Mouse (Mus musculus): Measurements from ENCODE around the gene Msh3.
"Not testable (repeated sequence)": the region's sequence is repeated elsewhere in the genome, so short reads cannot be mapped to it uniquely, and the experiment has no call there.

The Msh3 gene

DNA sequence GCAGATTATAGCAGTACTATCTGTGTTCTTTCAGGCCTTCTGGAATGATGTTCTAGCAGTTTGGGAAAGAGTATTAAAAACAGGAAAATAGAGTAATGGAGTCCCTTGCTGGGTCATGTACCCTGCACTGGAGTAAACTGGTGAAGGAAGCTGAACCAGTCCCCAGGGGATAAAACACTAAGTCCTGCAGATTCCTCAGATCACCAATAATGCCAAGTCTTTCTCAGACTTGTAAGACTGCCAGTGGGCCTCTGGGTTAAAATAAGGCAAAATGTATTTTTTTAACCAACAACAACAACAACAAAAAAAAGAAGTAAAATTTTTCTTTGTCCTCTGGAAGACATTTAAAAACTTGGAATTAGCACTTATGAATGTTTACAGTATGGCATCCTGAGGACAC lies 102.5 kb downstream of the Msh3 start:
- DNase-seq (ENCODE audit: low spot score in 2 of 2): no peak

DNA sequence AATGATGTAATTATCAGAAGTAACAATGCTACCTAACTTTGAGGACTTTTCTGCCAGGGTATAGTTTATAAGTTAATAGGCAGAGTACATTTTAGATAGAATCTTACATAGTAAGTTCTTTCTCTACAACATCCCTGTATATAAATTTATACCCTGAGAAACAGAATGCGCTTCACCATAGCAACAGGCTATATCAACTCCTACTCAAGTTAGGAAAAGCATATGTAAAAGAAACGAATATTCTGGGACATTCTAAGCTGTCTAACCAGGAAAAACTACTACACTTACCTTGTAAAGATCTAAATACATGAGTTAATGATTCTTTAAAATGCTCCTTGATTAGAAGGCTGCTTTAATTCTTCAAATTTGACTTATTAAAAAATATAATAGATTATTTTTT lies 107.2 kb downstream of the Msh3 start:
- DNase-seq (ENCODE audit: low spot score in 2 of 2): no peak

DNA sequence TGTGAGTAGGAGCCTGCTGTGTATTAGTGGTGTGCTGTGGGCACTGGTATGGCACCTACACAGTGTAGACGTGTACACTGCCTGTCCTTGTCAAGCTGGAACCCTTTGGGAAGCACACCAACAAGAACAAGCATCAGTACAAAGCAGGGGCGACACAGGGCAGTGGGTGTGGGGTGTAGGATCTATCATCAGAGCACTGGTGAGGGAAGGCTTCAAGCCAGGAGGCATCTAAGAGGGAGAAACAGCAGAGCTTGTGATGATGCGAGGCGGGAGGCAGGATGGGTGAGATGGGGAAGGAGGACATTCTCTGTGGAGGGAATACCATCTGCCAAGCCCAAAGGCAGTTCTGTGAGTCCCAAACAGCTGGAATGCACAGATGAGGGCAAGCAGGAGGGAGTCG lies 107.8 kb downstream of the Msh3 start:
- no peak for DNase-seq (ENCODE audit: low spot score in 2 of 2)

DNA sequence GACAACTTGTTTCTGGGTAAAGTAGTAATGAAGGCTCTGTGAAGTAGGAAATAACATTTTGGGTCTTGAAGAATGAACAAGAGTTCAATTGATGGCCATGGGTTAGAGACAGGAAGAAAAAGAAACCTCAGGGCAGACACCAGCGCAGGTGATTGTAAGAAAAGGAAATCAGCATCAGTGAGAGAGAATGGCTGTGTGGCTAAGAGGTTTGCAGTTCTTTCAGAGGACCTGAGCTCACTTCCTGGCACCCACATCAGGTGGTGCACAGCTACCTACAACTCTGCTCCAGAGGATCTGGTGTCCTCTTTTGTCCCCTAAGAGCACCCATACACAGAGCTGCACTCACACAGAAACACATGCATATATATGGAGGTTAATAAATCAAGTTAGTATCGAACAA lies 110.1 kb downstream of the Msh3 start:
- DNase-seq (ENCODE audit: low spot score in 2 of 2): no peak

DNA sequence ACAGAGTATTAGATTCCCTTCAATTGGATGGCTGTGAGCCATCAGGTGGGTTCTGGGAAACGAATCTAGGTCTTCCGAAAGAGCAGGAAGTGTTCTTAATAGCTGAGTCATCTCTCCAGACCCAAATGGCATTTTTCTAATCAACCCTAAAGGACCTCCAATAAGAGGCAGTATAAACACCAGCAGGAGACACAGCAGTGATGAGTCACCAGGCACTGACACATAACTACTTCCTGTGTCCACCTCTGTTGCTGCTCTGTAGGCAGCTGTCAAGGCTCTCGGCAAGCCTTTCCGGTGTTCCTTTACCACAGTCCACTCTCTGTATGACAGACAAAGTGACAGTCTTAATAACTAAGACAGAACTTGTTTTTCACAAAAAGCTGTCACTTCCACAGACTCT lies 113.4 kb downstream of the Msh3 start:
- no peak for DNase-seq (ENCODE audit: low spot score in 2 of 2)

DNA sequence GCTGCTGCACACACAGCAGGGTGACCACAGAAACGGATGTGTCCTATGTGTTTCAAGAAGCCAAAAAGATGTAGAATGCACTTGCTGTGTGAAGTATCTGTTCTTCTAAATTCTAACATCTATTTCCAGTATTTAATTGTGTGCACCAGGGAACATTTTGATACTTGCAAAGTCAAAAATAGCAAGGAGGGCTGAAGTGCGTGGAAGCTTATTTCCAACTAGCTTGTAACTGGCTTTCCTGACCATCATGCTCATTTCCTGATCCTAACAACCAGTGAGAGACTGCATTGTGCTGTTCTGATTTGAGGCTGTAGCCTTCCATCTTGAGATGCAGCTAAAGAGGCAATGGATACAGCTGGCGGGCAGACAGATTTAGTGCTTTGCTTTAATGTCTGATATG lies 116.9 kb downstream of the Msh3 start:
- DNase-seq (ENCODE audit: low spot score in 2 of 2): no peak

DNA sequence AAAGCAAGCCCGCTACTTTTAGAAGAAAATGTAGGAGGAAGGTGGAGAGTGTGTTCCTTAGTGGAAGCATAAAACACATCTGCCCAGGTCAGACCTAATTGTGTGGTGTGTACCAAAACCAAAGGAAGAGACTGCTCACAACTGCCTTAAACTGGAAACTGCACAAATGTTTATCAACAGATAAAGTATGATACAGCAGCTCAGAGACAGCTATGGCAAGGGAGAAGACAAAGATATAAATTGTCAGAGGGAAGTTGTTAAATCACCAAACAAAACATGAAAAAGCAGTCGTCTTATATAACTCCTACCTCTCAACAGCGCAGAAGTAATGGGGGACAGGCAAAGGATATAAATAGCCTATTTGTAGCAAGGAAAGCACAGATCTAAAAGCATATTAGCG lies 117.8 kb downstream of the Msh3 start:
- DNase-seq (ENCODE audit: low spot score in 2 of 2): no peak

DNA sequence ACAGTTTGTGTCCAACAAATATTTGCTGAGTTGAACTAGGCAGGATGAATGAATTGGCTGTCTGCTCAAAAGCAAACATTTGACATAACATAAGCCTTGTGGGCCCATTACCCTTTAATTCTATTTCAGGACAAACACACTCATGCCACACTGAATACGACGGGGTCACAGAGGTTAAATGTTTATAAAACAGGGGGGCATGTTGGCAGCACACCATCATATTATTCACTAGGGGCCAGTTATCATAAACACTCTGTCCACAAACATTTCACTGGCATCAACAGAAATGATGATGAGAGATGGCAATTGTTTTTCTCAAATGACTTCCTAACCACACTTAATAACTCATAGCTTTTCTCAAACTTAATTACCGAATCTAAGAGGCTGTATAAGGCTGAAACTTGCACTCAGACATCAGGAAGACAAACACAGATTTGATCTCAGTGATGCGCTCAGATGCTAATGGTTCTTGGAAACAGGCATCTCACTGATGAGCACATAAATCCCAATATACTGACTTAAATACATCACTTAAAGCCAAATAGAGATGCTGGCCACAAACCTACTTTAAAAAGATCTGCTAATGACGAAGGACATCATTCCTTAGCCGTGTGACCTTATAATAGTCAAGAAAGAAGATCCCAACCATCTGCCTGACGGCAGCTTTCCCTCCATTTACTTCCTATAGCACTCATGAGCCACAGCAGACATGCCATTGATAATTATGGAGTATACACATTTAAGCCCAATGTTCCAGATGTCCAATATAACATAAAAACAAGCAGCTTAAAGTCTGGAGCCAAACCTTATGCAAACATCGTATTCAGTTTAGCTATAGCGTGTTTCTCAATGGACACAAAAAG lies 122.5 kb downstream of the Msh3 start:
- DNase-seq (ENCODE audit: low spot score in 2 of 2): no peak

DNA sequence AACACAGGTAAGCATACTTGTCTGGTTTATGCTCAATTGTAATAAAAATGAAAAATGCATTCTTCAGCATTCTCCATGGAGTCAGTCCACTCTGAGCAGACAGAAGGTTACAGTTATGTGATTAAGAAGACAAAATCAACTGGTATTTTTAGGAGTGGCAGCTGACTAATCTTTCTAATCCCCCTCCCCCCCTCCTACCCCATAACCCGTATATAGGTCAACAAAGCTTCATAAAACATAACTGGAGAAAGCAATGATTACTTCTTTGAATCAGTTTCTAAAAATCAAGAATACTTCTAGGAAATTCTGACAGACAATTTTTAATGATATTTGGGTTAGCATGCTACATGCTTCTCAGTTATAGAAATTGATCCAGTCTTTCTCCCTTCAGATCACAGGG lies 126.8 kb downstream of the Msh3 start:
- no peak for DNase-seq (ENCODE audit: low spot score in 2 of 2)

DNA sequence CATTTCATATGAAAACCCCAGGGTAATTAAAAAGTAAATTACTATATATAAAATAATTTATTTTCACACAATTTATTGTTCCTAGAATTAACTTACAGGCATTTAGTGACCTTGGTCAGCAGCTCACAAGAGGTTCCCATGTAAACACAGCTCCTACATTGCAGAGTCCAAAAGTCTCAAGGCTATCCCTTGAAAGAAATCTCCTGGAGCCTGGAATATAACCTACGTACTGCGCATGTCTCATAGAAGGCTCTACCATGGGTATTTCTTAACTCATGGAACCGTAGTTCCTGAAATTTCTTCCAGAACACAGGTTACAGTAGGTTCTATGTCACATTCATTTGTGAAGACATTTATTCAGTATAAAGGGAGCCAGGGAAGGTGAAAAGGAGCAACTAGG lies 131.2 kb downstream of the Msh3 start:
- no peak for DNase-seq (ENCODE audit: low spot score in 2 of 2)

DNA sequence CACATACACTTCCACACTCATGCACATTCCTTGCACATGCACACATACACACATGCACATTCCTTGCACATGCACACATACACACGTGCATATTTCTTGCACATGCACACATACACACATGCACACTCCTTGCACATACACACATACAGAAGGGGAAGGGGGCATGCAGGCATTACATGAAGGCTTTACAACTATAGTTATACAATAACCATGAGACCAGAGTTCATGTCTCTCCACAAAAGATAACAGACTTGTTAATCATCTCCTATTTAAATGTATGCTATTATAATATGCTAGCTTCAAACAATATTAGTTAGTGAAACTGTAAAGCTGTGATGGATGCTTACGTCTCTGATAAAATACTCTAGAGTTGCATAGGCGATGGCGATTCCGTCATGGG lies 132.0 kb downstream of the Msh3 start:
- no peak for DNase-seq (ENCODE audit: low spot score in 2 of 2)

DNA sequence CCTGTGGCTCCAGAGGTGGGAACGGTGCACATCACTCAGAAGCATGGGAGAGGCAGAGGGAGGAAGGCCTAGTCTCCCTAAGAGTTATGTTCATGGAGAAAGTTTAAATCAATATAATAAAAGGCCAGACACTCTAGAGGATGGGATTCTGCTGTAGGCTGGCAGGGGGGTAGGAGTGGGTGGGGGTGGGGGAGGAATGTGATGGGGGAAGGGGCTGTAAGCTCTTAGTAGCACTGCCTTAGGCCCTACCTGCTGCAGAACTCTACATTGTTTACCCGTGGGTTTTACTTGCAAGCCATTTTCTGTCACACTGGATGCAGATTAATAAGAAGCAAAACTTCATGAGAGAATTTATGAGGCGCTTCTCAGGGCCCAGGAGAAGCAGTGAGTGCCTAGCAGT lies 135.0 kb downstream of the Msh3 start:
- no peak for DNase-seq (ENCODE audit: low spot score in 2 of 2)

DNA sequence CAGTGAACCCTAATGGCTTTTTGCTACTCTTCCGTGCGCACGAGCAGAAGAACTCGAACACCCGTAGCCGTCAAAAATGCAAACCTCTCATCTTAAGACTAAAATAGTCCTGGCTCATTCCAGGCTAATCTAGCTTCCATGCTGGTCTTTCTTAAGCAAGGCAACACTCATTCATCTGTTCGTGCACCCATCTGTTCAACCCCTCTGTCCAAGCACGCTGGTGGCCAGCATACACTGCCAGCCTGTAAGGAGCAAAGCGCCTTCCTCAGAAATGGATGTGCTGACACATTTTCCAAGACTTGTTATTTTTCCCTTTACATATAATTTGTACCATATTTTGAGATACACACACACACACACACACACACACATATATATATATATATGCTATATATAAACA lies 137.6 kb downstream of the Msh3 start:
- DNase-seq (ENCODE audit: low spot score in 2 of 2): no peak

DNA sequence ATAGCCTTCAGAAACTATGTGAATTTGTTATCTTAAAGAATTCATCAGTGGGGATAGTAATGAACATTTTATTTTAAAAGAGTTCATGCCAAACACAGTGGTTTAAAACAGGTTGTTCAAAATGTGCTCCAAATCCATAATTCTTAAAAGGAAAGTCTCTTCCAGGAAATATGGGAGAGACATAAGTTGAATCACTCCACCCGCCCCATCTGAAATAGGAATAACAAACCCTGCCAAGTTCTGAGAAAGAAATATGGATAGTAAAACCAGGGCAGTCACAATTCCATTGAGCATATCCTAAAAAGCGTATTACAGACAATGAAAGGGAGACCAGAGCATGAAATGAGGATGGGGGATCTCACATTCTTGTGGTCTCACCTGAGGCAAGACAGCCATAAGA lies 157.9 kb downstream of the Msh3 start:
- DNase-seq (ENCODE audit: low spot score in 2 of 2): no peak

DNA sequence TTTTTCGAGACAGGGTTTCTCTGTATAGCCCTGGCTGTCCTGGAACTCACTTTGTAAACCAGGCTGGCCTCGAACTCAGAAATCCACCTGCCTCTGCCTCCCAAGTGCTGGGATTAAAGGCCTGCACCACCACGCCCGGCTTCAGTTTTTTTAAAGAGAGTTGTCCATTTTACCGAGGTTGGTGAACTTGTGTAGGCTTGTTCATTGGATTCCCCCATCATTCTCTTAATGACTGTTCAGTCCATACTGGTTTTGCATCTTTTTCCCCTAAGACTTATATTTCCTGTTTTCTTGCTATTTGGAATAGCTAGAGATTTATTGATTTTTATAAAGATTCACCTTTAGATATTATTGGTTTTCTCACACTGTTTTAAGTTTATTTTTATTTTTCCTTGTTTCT lies 161.0 kb downstream of the Msh3 start:
- DNase-seq (ENCODE audit: low spot score in 2 of 2): not testable (repeated sequence)

DNA sequence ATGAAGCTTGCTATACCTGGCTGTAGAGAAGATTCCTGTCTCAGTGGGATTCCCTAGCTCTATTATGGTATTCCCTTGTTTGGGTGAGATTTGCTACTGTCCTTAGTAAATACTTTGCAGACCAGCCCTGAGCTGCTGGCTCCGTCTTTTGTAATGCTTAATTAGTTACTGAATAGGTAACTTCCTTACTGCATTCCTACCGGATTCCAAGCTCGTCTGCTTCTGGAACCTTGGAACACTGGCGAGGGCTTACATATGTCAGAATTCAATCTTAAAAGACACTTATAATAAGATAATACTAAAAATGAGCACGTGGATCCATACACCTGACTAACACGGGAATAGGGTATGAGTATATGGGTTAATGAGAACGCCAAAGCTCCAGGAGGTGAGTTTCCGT lies 182.1 kb downstream of the Msh3 start:
- not testable (repeated sequence) for DNase-seq (ENCODE audit: low spot score in 2 of 2)
